17 mouse cellular contexts compared by ENCODE assay signal in genomic region chr5:53236749-53237148, GRCm38 (mm10). TPM values are rescaled to one million over a fixed set of nuclear protein-coding genes. Genes with fewer than 3 reads are reported as not detected.
"Had no signal": no experiment of that assay in that cellular context is flagged by ENCODE, and none has a peak within 500 bp of the region (broad histone marks: within the 10 kb centered on the region; RNA-seq: fewer than 3 reads in every experiment).

No protein-coding gene starts in this region.

- H3K36me3 ChIP-seq: liver, embryonic 15.5 days; midbrain, embryonic 13.5 days; midbrain, embryonic 15.5 days; neural tube, embryonic 13.5 days; neural tube, embryonic 15.5 days had no signal

- DNase-seq: lung, adult 18-20 months; retina, postnatal 1 day; right cerebral cortex, postnatal 25 days; right cerebral cortex, postnatal 4 days; spleen, adult 18-20 months; thymus, adult 2 months; thymus, postnatal 25 days; thymus, postnatal 4 days had no signal

- H3K9me3 ChIP-seq: liver, embryonic 15.5 days; midbrain, embryonic 13.5 days; midbrain, embryonic 15.5 days; neural tube, embryonic 13.5 days; neural tube, embryonic 15.5 days had no signal

- ATAC-seq: midbrain, embryonic 13.5 days; midbrain, embryonic 15.5 days had no signal

- H3K27ac ChIP-seq: liver, embryonic 15.5 days; midbrain, embryonic 13.5 days; midbrain, embryonic 15.5 days; neural tube, embryonic 13.5 days; neural tube, embryonic 15.5 days had no signal

- H3K4me3 ChIP-seq: liver, embryonic 15.5 days; midbrain, embryonic 13.5 days; midbrain, embryonic 15.5 days; myocyte; neural tube, embryonic 13.5 days; neural tube, embryonic 15.5 days had no signal

- H3K9ac ChIP-seq: liver, embryonic 15.5 days; lung, embryonic 14.5 days; midbrain, embryonic 13.5 days; midbrain, embryonic 15.5 days; neural tube, embryonic 13.5 days; neural tube, embryonic 15.5 days had no signal

- H3K4me1 ChIP-seq: liver, embryonic 15.5 days had no signal

- H3K4me2 ChIP-seq: liver, embryonic 15.5 days; lung, embryonic 14.5 days; midbrain, embryonic 11.5 days; midbrain, embryonic 13.5 days; midbrain, embryonic 15.5 days; neural tube, embryonic 13.5 days; neural tube, embryonic 15.5 days had no signal

- H3K27me3 ChIP-seq: liver, embryonic 15.5 days; midbrain, embryonic 13.5 days; midbrain, embryonic 15.5 days; neural tube, embryonic 13.5 days; neural tube, embryonic 15.5 days had no signal

RNA-seq across cellular contexts. Expression of gene Sel1l3, which starts 23.0 kb away (rescaled TPM):
- total RNA-seq: megakaryocyte-erythroid progenitor cell, adult 5-6 weeks had no signal
